In the genomic region with DNA sequence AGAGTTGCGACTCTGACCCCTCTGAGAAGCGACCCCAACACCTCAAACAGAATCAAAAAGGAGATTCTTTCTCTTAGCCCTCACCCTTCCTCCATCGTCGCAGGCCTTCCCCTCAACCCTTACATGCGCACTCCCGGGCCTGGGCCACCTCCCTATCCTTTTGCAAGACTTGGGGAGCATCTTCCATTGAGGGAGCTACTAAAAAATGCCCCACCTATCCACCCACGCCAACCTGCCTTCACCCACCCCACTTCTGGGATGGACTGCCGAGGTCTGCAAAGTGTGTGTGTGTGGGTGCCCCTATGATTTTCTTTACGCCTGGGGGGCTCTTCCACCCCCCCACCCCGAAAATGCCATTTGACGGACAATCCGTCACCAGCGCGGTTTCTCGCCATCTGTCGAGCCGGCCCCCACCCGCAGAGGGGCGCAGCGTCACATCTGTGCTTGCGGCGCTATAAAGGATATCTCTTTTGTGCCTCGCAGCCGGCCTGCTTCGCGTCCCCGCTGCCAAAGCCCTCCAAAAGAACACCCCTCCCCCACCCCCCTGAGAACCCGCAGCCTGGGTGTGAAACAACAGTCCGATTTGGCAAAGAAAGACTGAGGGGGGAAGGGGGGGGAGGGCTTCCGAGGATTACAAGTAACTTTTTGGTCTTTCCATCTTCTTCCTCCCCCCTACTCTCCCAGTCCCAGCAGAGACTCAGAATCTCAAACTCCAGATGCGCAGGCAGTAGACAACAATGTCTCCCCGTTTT, we compare ENCODE assay signal across 9 mouse cellular contexts. TPM values are rescaled to one million over a fixed set of nuclear protein-coding genes. Genes with fewer than 3 reads are reported as not detected.
DNase-seq lines count a peak whose midpoint lies in the region; ATAC-seq and TF ChIP-seq lines count a peak whose summit lies in the region.
"Had no signal": no experiment of that assay in that cellular context is flagged by ENCODE, and none has a peak within 500 bp of the region (broad histone marks: within the 10 kb centered on the region; RNA-seq: fewer than 3 reads in every experiment).

No protein-coding gene starts in this region.

- no peaks in the 10 kb centered on the region for H3K9me3 ChIP-seq in hindbrain, embryonic 11.5 days (ENCODE audit: control insufficient read depth, low read length)
- no peaks in the 10 kb centered on the region for H3K9me3 ChIP-seq in midbrain, embryonic 16.5 days (replicated peaks; ENCODE audit: control insufficient read depth, low read length, poor library complexity, severe bottlenecking)

- DNase-seq in cerebellum, adult 2 months: peak in 1 of 2 experiments; percentile 56
- no peak for DNase-seq in cerebellum, adult 9-11 months
- DNase-seq in cerebellum, adult 8-10 months: peak; percentile 35
- peak; percentile 84 for DNase-seq in hindbrain, embryonic 11.5 days (ENCODE audit: low spot score)
- no peak for DNase-seq in lung, postnatal 4 days
- no peak for DNase-seq in urinary bladder, postnatal 10 days (ENCODE audit: low spot score)

- peak overlapping the region; percentile 82 for H3K9ac ChIP-seq in hindbrain, embryonic 11.5 days (ENCODE audit: low read depth, low read length)
- peak overlapping the region; percentile 73 for H3K9ac ChIP-seq in midbrain, embryonic 16.5 days (ENCODE audit: low read depth, low read length)

- peak; percentile 70 for ATAC-seq in hindbrain, embryonic 11.5 days (ENCODE audit: low FRiP score)
- ATAC-seq in midbrain, embryonic 16.5 days: peak; percentile 38; the same call in 1 of the 2 replicates
- no peak for ATAC-seq in megakaryocyte-erythroid progenitor cell, adult 5-6 weeks (replicated peaks; ENCODE audit: low FRiP score, low TSS enrichment, poor library complexity, severe bottlenecking)

- WGBS in cerebellum, adult 2 months: under 1% methylated on average over 32 of the region's 32 CpGs
- under 1% methylated on average over 32 of the region's 32 CpGs for WGBS in hindbrain, embryonic 11.5 days
- under 1% methylated on average over 32 of the region's 32 CpGs for WGBS in midbrain, embryonic 16.5 days

- H3K27me3 ChIP-seq in cerebellum, adult 2 months (ENCODE audit: control insufficient read depth, insufficient read depth, low read length): no peaks in the 10 kb centered on the region
- no peaks in the 10 kb centered on the region for H3K27me3 ChIP-seq in hindbrain, embryonic 11.5 days (ENCODE audit: control insufficient read depth, insufficient read depth, low read length)
- H3K27me3 ChIP-seq in midbrain, embryonic 16.5 days (ENCODE audit: control insufficient read depth, insufficient read depth, low read depth, low read length): no peaks in the 10 kb centered on the region

- no peak for TF ChIP-seq POLR2A in cerebellum, adult 2 months (IDR thresholded peaks at IDR 0.05; ENCODE audit: borderline replicate concordance, insufficient read depth, low read length)

- no peaks in the 10 kb centered on the region; the same call in 1 of the 2 replicates for H3K4me1 ChIP-seq in cerebellum, adult 2 months (ENCODE audit: control insufficient read depth, insufficient read depth, low read length)
- peaks cover 2% of the 10 kb centered on the region; the same call in 1 of the 2 replicates for H3K4me1 ChIP-seq in hindbrain, embryonic 11.5 days (replicated peaks; ENCODE audit: control insufficient read depth, insufficient read depth, low read length)
- peaks cover 24% of the 10 kb centered on the region for H3K4me1 ChIP-seq in midbrain, embryonic 16.5 days (ENCODE audit: control insufficient read depth, insufficient read depth, low read length)

- H3K27ac ChIP-seq in cerebellum, adult 2 months (ENCODE audit: insufficient read depth, low read length): peak overlapping the region; percentile 99
- H3K27ac ChIP-seq in hindbrain, embryonic 11.5 days (ENCODE audit: low read depth, low read length): peak overlapping the region; percentile 92
- H3K27ac ChIP-seq in midbrain, embryonic 16.5 days (ENCODE audit: low read length): peak overlapping the region; percentile 88
- H3K27ac ChIP-seq: macrophage had no signal

- peak overlapping the region; percentile 93 for H3K4me3 ChIP-seq in cerebellum, adult 2 months (replicated peaks; ENCODE audit: insufficient read depth, low read depth, low read length)
- H3K4me3 ChIP-seq in hindbrain, embryonic 11.5 days (ENCODE audit: low read depth, low read length): peak overlapping the region; percentile 59
- peak overlapping the region; percentile 58 for H3K4me3 ChIP-seq in midbrain, embryonic 16.5 days (ENCODE audit: low read depth, low read length)

- no peak for TF ChIP-seq CTCF in cerebellum, adult 2 months (IDR thresholded peaks at IDR 0.05; ENCODE audit: borderline replicate concordance, insufficient read depth, low read depth, low read length)

- H3K36me3 ChIP-seq in hindbrain, embryonic 11.5 days (ENCODE audit: control insufficient read depth, insufficient read depth, low read length): no peaks in the 10 kb centered on the region
- H3K36me3 ChIP-seq in midbrain, embryonic 16.5 days (ENCODE audit: control insufficient read depth, insufficient read depth, low read length): no peaks in the 10 kb centered on the region

- H3K4me2 ChIP-seq in hindbrain, embryonic 11.5 days (replicated peaks; ENCODE audit: low read depth, low read length): peak overlapping the region; percentile 57
- H3K4me2 ChIP-seq in midbrain, embryonic 16.5 days (ENCODE audit: low read length): peak overlapping the region; percentile 88

RNA-seq across cellular contexts. Expression of gene Srrm4, which starts 0.6 kb away (rescaled TPM):
- 29.6 and 30.0 TPM in 2 replicates for polyA plus RNA-seq in cerebellum, adult 2 months (2012; rRNA removed)
- 24.8 and 32.0 TPM in 2 replicates for polyA plus RNA-seq in hindbrain, embryonic 11.5 days (2014; fragmentation: Nextera tagmentation; extraction: Ambion mirVana)
- polyA plus RNA-seq in midbrain, embryonic 16.5 days (2015; fragmentation: Nextera tagmentation; extraction: Ambion mirVana): 16.6 and 19.8 TPM in 2 replicates
- total RNA-seq in megakaryocyte-erythroid progenitor cell, adult 5-6 weeks (2014; fragmentation: Nextera tagmentation): not detected in 2 replicates
- not detected in 2 replicates for total RNA-seq in megakaryocyte-erythroid progenitor cell, adult 5-6 weeks (2017)
- polyA plus RNA-seq: macrophage had no signal

Comparison
In these comparisons a context has a peak if more than half of its experiments do, and no peak if none do; other contexts are left out.
1. DNase-seq: peak in cerebellum, adult 8-10 months (single experiment) and hindbrain, embryonic 11.5 days (single experiment); none in cerebellum, adult 9-11 months (single experiment), lung, postnatal 4 days (0 of 2) and urinary bladder, postnatal 10 days (single experiment).
2. Peak in every context shown above with its lines, with median percentiles within 50 percentile points of each other: H3K27ac ChIP-seq and H3K4me3 ChIP-seq.